Mouse (Mus musculus): ENCODE measurements around the gene Nucks1. TPM values are rescaled to one million over a fixed set of nuclear protein-coding genes. Genes with fewer than 3 reads are reported as not detected.

Nucks1 gene
- 8.4 and 14.3 TPM in 2 replicates for polyA plus RNA-seq (2012; rRNA removed)

GRCm38 (mm10) chr1:131910001-131910648, at the start of gene Nucks1:
Nucks1 (plus strand) TSS chr1:131910534.
- WGBS: under 1% methylated on average over 35 of the region's 35 CpGs
- Histone ChIP-seq H3K27me3 (replicated peaks; ENCODE audit: control insufficient read depth, insufficient read depth, low read length) (no peaks in the 10 kb centered on the region), H3K27ac (ENCODE audit: insufficient read depth, low read depth, low read length) (peak within 1 kb of the TSS; percentile 88), H3K36me3 (ENCODE audit: control insufficient read depth, insufficient read depth, low read length) (no peaks in the 10 kb centered on the region), H3K4me3 (ENCODE audit: insufficient read depth, low read depth, low read length) (peak within 1 kb of the TSS; percentile 92), H3K4me1 (ENCODE audit: control insufficient read depth, insufficient read depth, low read length) (peaks cover 10% of the 10 kb centered on the region; the same call in 1 of the 2 replicates)
- TF ChIP-seq POLR2A (IDR thresholded peaks at IDR 0.05; ENCODE audit: low read depth, low read length): no peak
- 0 out of 2 replicates have a peak, but pooled peaks have one; percentile 19 for TF ChIP-seq CTCF (conservative IDR thresholded peaks at IDR 0.05; ENCODE audit: insufficient read depth, insufficient read length, low read depth, low read length)
- DNase-seq: peak; percentile 100

GRCm38 (mm10) chr1:131861811-131862210, 48.5 kb upstream of the Nucks1 start:
- no peak overlapping the region for H3K4me3 ChIP-seq (ENCODE audit: insufficient read depth, low read depth, low read length)
- WGBS: 73% methylated on average over 4 of the region's 4 CpGs
- no peaks in the 10 kb centered on the region for H3K36me3 ChIP-seq (ENCODE audit: control insufficient read depth, insufficient read depth, low read length)
- no peak for TF ChIP-seq POLR2A (IDR thresholded peaks at IDR 0.05; ENCODE audit: low read depth, low read length)
- TF ChIP-seq CTCF (conservative IDR thresholded peaks at IDR 0.05; ENCODE audit: insufficient read depth, insufficient read length, low read depth, low read length): no peak
- H3K4me1 ChIP-seq (ENCODE audit: control insufficient read depth, insufficient read depth, low read length): no peaks in the 10 kb centered on the region
- no peaks in the 10 kb centered on the region for H3K27me3 ChIP-seq (replicated peaks; ENCODE audit: control insufficient read depth, insufficient read depth, low read length)
- H3K27ac ChIP-seq (ENCODE audit: insufficient read depth, low read depth, low read length): no peak overlapping the region
- no peak for DNase-seq

GRCm38 (mm10) chr1:131865596-131865995, 44.7 kb upstream of the Nucks1 start:
- 84% methylated on average over 5 of the region's 5 CpGs for WGBS
- Histone ChIP-seq H3K27ac (ENCODE audit: insufficient read depth, low read depth, low read length) (no peak overlapping the region), H3K4me3 (ENCODE audit: insufficient read depth, low read depth, low read length) (no peak overlapping the region), H3K36me3 (ENCODE audit: control insufficient read depth, insufficient read depth, low read length) (no peaks in the 10 kb centered on the region), H3K4me1 (ENCODE audit: control insufficient read depth, insufficient read depth, low read length) (no peaks in the 10 kb centered on the region; the same call in 1 of the 2 replicates), H3K27me3 (replicated peaks; ENCODE audit: control insufficient read depth, insufficient read depth, low read length) (no peaks in the 10 kb centered on the region)
- TF ChIP-seq POLR2A (IDR thresholded peaks at IDR 0.05; ENCODE audit: low read depth, low read length) (no peak), CTCF (conservative IDR thresholded peaks at IDR 0.05; ENCODE audit: insufficient read depth, insufficient read length, low read depth, low read length) (no peak)
- no peak for DNase-seq

GRCm38 (mm10) chr1:131866304-131866999, 43.9 kb upstream of the Nucks1 start:
- Histone ChIP-seq H3K4me3 (ENCODE audit: insufficient read depth, low read depth, low read length) (no peak overlapping the region), H3K27me3 (replicated peaks; ENCODE audit: control insufficient read depth, insufficient read depth, low read length) (no peaks in the 10 kb centered on the region), H3K4me1 (ENCODE audit: control insufficient read depth, insufficient read depth, low read length) (no peaks in the 10 kb centered on the region; the same call in 1 of the 2 replicates), H3K36me3 (ENCODE audit: control insufficient read depth, insufficient read depth, low read length) (no peaks in the 10 kb centered on the region), H3K27ac (ENCODE audit: insufficient read depth, low read depth, low read length) (no peak overlapping the region)
- no peak for DNase-seq
- TF ChIP-seq POLR2A (IDR thresholded peaks at IDR 0.05; ENCODE audit: low read depth, low read length) (no peak), CTCF (conservative IDR thresholded peaks at IDR 0.05; ENCODE audit: insufficient read depth, insufficient read length, low read depth, low read length) (no peak)
- 58% methylated on average over 6 of the region's 6 CpGs for WGBS

- no peaks in the 10 kb centered on the region for H3K27me3 ChIP-seq (replicated peaks; ENCODE audit: control insufficient read depth, insufficient read depth, low read length)
- H3K36me3 ChIP-seq (ENCODE audit: control insufficient read depth, insufficient read depth, low read length): no peaks in the 10 kb centered on the region
- peak within 1 kb of the TSS; percentile 62; the same call in 1 of the 2 replicates for H3K27ac ChIP-seq (ENCODE audit: insufficient read depth, low read depth, low read length)
- peak; percentile 88 for TF ChIP-seq CTCF (conservative IDR thresholded peaks at IDR 0.05; ENCODE audit: insufficient read depth, insufficient read length, low read depth, low read length)
- TF ChIP-seq POLR2A (IDR thresholded peaks at IDR 0.05; ENCODE audit: low read depth, low read length): no peak
- H3K4me1 ChIP-seq (ENCODE audit: control insufficient read depth, insufficient read depth, low read length): no peaks in the 10 kb centered on the region; the same call in 1 of the 2 replicates
- under 1% methylated on average over 46 of the region's 46 CpGs for WGBS
- DNase-seq: peak; percentile 96
- peak within 1 kb of the TSS; percentile 87 for H3K4me3 ChIP-seq (ENCODE audit: insufficient read depth, low read depth, low read length)
Measured at GRCm38 (mm10) chr1:131867093-131867945, 43.0 kb upstream of the Nucks1 start, which contains the start of gene Rab29. Rab29 (plus strand) TSS chr1:131867224.

GRCm38 (mm10) chr1:131867946-131868290, 42.4 kb upstream of the Nucks1 start:
- TF ChIP-seq CTCF (conservative IDR thresholded peaks at IDR 0.05; ENCODE audit: insufficient read depth, insufficient read length, low read depth, low read length) (no peak), POLR2A (IDR thresholded peaks at IDR 0.05; ENCODE audit: low read depth, low read length) (no peak)
- 14% methylated on average over 10 of the region's 10 CpGs for WGBS
- Histone ChIP-seq H3K36me3 (ENCODE audit: control insufficient read depth, insufficient read depth, low read length) (no peaks in the 10 kb centered on the region), H3K4me1 (ENCODE audit: control insufficient read depth, insufficient read depth, low read length) (no peaks in the 10 kb centered on the region; the same call in 1 of the 2 replicates), H3K27me3 (replicated peaks; ENCODE audit: control insufficient read depth, insufficient read depth, low read length) (no peaks in the 10 kb centered on the region), H3K27ac (ENCODE audit: insufficient read depth, low read depth, low read length) (0 out of 2 replicates have a peak overlapping the region, but pooled peaks have one; percentile 62), H3K4me3 (ENCODE audit: insufficient read depth, low read depth, low read length) (peak overlapping the region; percentile 87)
- DNase-seq: peak; percentile 28

Measured in kidney, adult 2 months (tissue).